Mouse (Mus musculus): Measurements from ENCODE around the gene Antxr1. TPM values are rescaled to one million over a fixed set of nuclear protein-coding genes. Genes with fewer than 3 reads are reported as not detected.

Antxr1 gene
- polyA plus RNA-seq, 1 experiment from 2014 or later, result 29.1 TPM

DNA sequence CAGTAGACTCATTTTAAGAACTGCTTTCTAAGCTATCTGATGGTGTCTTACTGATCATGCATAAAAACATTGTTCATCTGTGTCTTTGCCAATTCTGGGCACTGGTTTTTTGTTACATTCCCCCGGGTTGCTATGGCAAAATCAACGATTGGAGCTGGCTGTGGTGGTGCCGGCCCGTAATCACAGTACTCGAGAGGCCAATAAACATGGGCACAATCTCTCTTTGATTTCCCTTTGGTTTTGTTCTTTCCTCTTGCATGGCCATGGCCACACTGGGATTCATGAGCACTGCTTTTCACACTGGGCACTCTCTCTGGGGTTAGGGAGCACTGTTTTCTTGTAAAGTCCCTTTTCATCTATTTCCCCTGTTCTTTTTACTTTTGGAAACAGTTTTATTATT lies 83.9 kb downstream of the Antxr1 start:
- Histone ChIP-seq H3K9ac (ENCODE audit: low read depth, low read length) (no peak overlapping the region), H3K27ac (replicated peaks; ENCODE audit: low read depth, low read length) (peak overlapping the region; percentile 40; the same call in 1 of the 2 replicates), H3K27me3 (replicated peaks; ENCODE audit: control insufficient read depth, insufficient read depth, low read length) (no peaks in the 10 kb centered on the region), H3K36me3 (ENCODE audit: control insufficient read depth, insufficient read depth, low read length) (peaks cover 30% of the 10 kb centered on the region), H3K4me1 (ENCODE audit: control insufficient read depth, insufficient read depth, low read length) (peaks cover 16% of the 10 kb centered on the region), H3K9me3 (ENCODE audit: control insufficient read depth, low read length) (no peaks in the 10 kb centered on the region), H3K4me2 (ENCODE audit: low read depth, low read length) (no peak overlapping the region), H3K4me3 (ENCODE audit: low read depth, low read length) (no peak overlapping the region)
- DNase-seq (ENCODE audit: low spot score) (no peak), ATAC-seq (ENCODE audit: low read depth) (no peak)
- WGBS, result 58% methylated on average over 5 of the region's 5 CpGs

DNA sequence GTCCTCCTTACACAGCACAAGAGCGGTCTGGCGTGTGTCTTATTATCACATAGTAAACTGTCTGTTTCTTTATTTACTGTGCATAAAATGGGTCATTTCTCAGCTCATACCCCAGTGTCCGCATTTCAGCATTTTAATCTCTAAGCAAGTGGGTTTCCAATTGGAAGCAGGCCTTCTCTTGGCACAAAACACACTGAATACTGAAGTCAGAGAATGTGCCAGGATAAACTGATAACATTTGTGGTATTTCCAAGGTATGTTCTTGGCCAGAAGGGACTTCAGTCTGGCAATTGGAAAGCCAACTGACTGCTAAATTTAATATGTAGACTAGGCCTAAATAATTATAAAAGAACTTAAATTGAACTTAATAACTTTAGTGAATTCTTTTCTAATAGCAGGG lies 84.9 kb downstream of the Antxr1 start:
- DNase-seq (ENCODE audit: low spot score), result peak; percentile 51
- no peak overlapping the region for H3K27ac ChIP-seq (replicated peaks; ENCODE audit: low read depth, low read length)

DNA sequence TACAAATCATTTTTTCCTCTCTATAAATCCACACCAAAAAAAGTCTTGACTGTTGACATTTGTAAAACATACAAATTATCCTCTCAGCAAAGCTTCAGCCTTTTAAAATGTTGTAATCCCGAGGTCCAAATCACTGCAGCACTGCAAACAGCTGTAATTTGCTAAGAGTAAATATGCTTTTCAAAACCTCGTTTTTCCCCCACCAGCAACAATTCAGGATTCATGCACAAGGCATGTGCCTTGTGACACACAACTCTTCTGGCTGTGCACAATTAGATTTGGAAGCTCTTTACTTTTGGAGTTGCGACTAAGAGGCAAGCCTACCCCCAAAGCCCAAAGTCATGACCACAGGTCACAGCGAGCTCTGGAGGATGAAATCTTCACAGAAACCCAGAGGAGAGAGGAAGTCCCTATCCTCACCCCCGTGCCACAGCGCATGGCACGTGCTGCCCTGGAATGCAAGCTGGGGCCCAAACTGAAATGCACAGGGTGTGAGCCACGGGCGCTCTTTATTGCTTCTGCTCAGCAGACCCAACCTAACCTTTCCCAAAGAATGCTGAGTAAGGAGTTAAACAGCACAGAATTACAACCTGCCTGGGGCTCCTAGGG lies 87.3 kb downstream of the Antxr1 start:
- no peak for ATAC-seq (ENCODE audit: low read depth)
- 78% methylated on average over 9 of the region's 9 CpGs for WGBS

More for the DNA sequence above, 84.9 kb downstream of the Antxr1 start:
- no peak for ATAC-seq (ENCODE audit: low read depth)
- no peaks in the 10 kb centered on the region for H3K9me3 ChIP-seq (ENCODE audit: control insufficient read depth, low read length)
- H3K36me3 ChIP-seq (ENCODE audit: control insufficient read depth, insufficient read depth, low read length), result peaks cover 32% of the 10 kb centered on the region
- H3K4me3 ChIP-seq (ENCODE audit: low read depth, low read length), result no peak overlapping the region
- H3K4me2 ChIP-seq (ENCODE audit: low read depth, low read length), result no peak overlapping the region
- H3K27me3 ChIP-seq (replicated peaks; ENCODE audit: control insufficient read depth, insufficient read depth, low read length), result no peaks in the 10 kb centered on the region
- 79% methylated on average over 3 of the region's 3 CpGs for WGBS
- peaks cover 16% of the 10 kb centered on the region for H3K4me1 ChIP-seq (ENCODE audit: control insufficient read depth, insufficient read depth, low read length)
- H3K9ac ChIP-seq (ENCODE audit: low read depth, low read length), result no peak overlapping the region

DNA sequence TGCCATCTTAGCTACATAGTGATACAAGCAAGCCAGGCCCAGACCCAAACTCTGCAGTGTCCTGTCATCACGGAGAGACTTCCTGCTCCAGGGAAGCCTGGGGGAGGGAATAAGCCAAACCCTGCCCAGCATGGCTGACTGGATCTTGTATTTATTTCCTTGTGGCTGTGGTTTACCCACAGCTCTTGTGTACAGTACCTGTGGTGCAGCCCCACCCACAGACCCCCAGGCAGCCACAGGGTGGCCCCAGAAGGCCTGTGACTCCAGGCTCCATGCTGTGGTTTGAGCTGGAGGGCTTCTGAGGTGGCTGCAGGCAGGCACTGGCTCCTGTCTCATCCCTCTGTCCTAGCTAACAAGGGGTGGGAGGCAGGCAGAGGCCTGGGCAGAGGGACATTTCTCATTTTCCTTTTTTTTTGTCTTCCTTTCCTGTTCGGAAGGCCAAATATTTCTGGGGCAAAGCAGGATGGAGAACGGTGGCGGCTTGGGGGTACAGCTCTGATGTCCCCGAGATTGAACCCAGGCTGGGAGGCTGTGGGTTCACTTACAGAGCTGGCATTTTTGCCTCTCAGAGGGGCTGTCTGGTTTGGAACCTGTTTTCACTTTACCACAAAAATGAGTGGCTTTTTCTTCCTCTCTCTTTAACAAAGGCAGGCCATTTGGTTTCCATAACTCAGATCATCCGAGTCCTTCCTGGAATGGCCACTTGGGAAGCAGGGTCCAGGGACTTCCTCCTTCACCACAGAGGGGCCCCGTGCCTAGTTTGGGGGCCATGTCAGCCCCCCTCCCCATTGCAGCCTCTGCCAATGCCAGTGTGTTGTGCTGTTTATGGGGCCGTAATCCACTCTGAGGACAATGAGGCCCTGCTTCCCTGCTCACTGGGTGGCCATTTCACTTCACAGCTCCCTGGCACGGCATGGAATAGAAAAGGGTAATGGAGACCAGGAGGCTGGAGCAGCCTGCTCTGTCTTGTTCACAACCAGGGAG lies 91.2 kb downstream of the Antxr1 start:
- H3K9me3 ChIP-seq (ENCODE audit: control insufficient read depth, low read length), result no peaks in the 10 kb centered on the region
- peaks cover 6% of the 10 kb centered on the region; the same call in 1 of the 2 replicates for H3K4me1 ChIP-seq (ENCODE audit: control insufficient read depth, insufficient read depth, low read length)
- 46% methylated on average over 9 of the region's 9 CpGs for WGBS
- H3K4me2 ChIP-seq (ENCODE audit: low read depth, low read length), result no peak overlapping the region
- H3K36me3 ChIP-seq (ENCODE audit: control insufficient read depth, insufficient read depth, low read length), result peaks cover 46% of the 10 kb centered on the region
- peak; percentile 64 for DNase-seq (ENCODE audit: low spot score)
- no peak overlapping the region for H3K4me3 ChIP-seq (ENCODE audit: low read depth, low read length)
- H3K27ac ChIP-seq (replicated peaks; ENCODE audit: low read depth, low read length), result peak overlapping the region; percentile 28
- no peaks in the 10 kb centered on the region for H3K27me3 ChIP-seq (replicated peaks; ENCODE audit: control insufficient read depth, insufficient read depth, low read length)
- peak; percentile 53 for ATAC-seq (ENCODE audit: low read depth)
- no peak overlapping the region for H3K9ac ChIP-seq (ENCODE audit: low read depth, low read length)

More for the DNA sequence above, 87.3 kb downstream of the Antxr1 start:
- DNase-seq (ENCODE audit: low spot score), result no peak
- Histone ChIP-seq H3K4me2 (ENCODE audit: low read depth, low read length) (no peak overlapping the region), H3K36me3 (ENCODE audit: control insufficient read depth, insufficient read depth, low read length) (peaks cover 26% of the 10 kb centered on the region), H3K4me3 (ENCODE audit: low read depth, low read length) (no peak overlapping the region), H3K4me1 (ENCODE audit: control insufficient read depth, insufficient read depth, low read length) (peaks cover 14% of the 10 kb centered on the region), H3K27me3 (replicated peaks; ENCODE audit: control insufficient read depth, insufficient read depth, low read length) (no peaks in the 10 kb centered on the region), H3K27ac (replicated peaks; ENCODE audit: low read depth, low read length) (no peak overlapping the region), H3K9me3 (ENCODE audit: control insufficient read depth, low read length) (no peaks in the 10 kb centered on the region), H3K9ac (ENCODE audit: low read depth, low read length) (no peak overlapping the region)

DNA sequence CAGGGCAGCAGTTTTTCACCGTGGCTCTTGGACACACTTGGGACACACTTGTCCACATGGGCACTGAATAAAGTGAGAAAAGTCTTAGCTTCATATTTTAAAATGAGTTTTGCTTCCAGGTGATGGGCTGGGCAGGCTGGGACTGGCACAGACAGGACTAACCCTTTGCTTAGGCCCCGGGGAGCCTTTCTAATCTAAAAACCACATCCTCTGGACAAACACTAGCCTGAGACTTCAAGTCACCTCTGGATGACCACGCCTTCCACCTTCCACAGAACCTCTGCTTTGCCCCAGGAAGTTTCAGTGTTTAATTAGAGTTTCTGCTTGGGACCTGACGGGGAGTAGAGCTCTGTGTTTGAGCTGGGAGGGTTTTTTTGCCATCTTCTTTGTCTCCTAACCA lies 98.4 kb downstream of the Antxr1 start:
- no peak for DNase-seq (ENCODE audit: low spot score)
- no peaks in the 10 kb centered on the region for H3K9me3 ChIP-seq (ENCODE audit: control insufficient read depth, low read length)
- WGBS, result 66% methylated on average over 4 of the region's 4 CpGs
- H3K27me3 ChIP-seq (replicated peaks; ENCODE audit: control insufficient read depth, insufficient read depth, low read length), result no peaks in the 10 kb centered on the region
- H3K36me3 ChIP-seq (ENCODE audit: control insufficient read depth, insufficient read depth, low read length), result peaks cover 56% of the 10 kb centered on the region
- no peak overlapping the region for H3K9ac ChIP-seq (ENCODE audit: low read depth, low read length)
- no peak overlapping the region for H3K27ac ChIP-seq (replicated peaks; ENCODE audit: low read depth, low read length)
- H3K4me3 ChIP-seq (ENCODE audit: low read depth, low read length), result no peak overlapping the region
- no peak overlapping the region for H3K4me2 ChIP-seq (ENCODE audit: low read depth, low read length)
- no peak for ATAC-seq (ENCODE audit: low read depth)
- 0 out of 2 replicates have a peak, but pooled peaks cover 4% of the 10 kb centered on the region for H3K4me1 ChIP-seq (ENCODE audit: control insufficient read depth, insufficient read depth, low read length)

DNA sequence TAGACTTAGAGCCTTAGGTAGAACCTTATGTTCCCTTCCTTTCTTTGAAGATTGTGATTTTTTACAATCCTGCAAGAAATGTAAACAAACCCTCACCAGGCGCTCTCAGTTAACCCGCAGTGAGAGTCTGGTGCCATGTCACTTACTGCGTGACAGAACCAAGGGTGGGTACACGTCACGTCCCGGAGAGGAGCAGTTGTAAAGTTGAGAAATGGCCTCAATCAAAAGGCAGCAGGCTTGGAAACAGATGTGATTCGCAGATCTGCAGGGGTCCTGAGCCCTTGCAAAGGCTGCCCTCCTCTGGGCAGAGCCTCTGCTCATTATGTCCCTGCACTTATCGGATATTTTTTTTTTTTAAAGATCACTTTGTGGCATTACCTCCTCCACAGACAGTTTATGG lies 99.6 kb downstream of the Antxr1 start:
- Histone ChIP-seq H3K4me1 (ENCODE audit: control insufficient read depth, insufficient read depth, low read length) (0 out of 2 replicates have a peak, but pooled peaks cover 4% of the 10 kb centered on the region), H3K4me3 (ENCODE audit: low read depth, low read length) (no peak overlapping the region), H3K27me3 (replicated peaks; ENCODE audit: control insufficient read depth, insufficient read depth, low read length) (no peaks in the 10 kb centered on the region), H3K9ac (ENCODE audit: low read depth, low read length) (no peak overlapping the region), H3K27ac (replicated peaks; ENCODE audit: low read depth, low read length) (no peak overlapping the region), H3K36me3 (ENCODE audit: control insufficient read depth, insufficient read depth, low read length) (peaks cover 55% of the 10 kb centered on the region), H3K9me3 (ENCODE audit: control insufficient read depth, low read length) (no peaks in the 10 kb centered on the region), H3K4me2 (ENCODE audit: low read depth, low read length) (no peak overlapping the region)
- ATAC-seq (ENCODE audit: low read depth) (no peak), DNase-seq (ENCODE audit: low spot score) (no peak)
- 48% methylated on average over 8 of the region's 8 CpGs for WGBS

DNA sequence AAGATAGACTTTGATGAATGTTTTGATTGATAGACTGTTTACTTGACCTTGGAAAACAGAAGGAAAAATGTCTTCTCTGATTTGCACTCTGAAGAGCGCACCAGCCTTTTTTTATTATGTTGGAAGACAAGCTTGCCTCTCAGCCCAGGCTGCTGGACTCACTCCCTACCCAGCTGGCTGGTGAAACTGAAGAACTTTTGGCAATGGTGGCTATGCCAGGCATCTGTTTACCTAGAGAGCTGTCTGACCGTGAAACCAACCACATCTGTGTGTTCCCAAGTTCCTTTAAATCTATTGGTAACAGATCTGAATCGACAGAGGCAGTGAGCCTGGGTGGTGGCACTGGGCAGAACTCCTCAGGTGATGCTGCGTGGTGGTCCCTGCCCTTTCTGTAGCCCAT lies 102.5 kb downstream of the Antxr1 start:
- ATAC-seq (ENCODE audit: low read depth) (no peak), DNase-seq (ENCODE audit: low spot score) (peak; percentile 59)
- WGBS, result 70% methylated on average over 4 of the region's 4 CpGs
- H3K27me3 ChIP-seq (replicated peaks; ENCODE audit: control insufficient read depth, insufficient read depth, low read length), result no peaks in the 10 kb centered on the region
- H3K9ac ChIP-seq (ENCODE audit: low read depth, low read length), result no peak overlapping the region
- no peak overlapping the region for H3K4me3 ChIP-seq (ENCODE audit: low read depth, low read length)
- H3K36me3 ChIP-seq (ENCODE audit: control insufficient read depth, insufficient read depth, low read length), result peaks cover 49% of the 10 kb centered on the region
- H3K27ac ChIP-seq (replicated peaks; ENCODE audit: low read depth, low read length), result no peak overlapping the region
- no peak overlapping the region for H3K4me2 ChIP-seq (ENCODE audit: low read depth, low read length)
- H3K4me1 ChIP-seq (ENCODE audit: control insufficient read depth, insufficient read depth, low read length), result 0 out of 2 replicates have a peak, but pooled peaks cover 4% of the 10 kb centered on the region
- peaks cover 9% of the 10 kb centered on the region; the same call in 1 of the 2 replicates for H3K9me3 ChIP-seq (ENCODE audit: control insufficient read depth, low read length)

DNA sequence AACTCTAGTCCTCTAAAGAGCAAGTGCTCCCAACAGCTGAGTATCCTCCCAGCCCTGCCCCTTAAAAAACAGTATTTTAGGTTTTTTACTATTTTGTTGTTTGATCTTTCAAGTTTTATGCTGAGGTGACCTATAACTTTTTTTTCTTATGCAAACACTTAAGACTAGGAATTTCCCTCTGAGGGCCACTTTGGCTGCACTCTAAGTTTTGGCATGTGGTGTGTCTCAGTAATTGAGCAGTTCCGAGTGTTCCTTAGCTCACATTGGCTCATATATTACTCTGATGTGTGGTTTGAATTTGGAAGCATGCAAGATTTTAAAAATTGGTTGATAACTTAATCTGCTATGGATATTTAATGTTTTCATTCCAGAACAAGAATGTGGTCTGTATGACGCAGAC lies 105.6 kb downstream of the Antxr1 start:
- ATAC-seq (ENCODE audit: low read depth), result no peak
- 90% methylated on average over 2 of the region's 2 CpGs for WGBS

More for the DNA sequence above, 105.6 kb downstream of the Antxr1 start:
- no peak overlapping the region for H3K27ac ChIP-seq (replicated peaks; ENCODE audit: low read depth, low read length)
- H3K27me3 ChIP-seq (replicated peaks; ENCODE audit: control insufficient read depth, insufficient read depth, low read length), result no peaks in the 10 kb centered on the region
- no peak overlapping the region for H3K4me3 ChIP-seq (ENCODE audit: low read depth, low read length)
- no peak overlapping the region for H3K9ac ChIP-seq (ENCODE audit: low read depth, low read length)
- no peak overlapping the region for H3K4me2 ChIP-seq (ENCODE audit: low read depth, low read length)
- H3K4me1 ChIP-seq (ENCODE audit: control insufficient read depth, insufficient read depth, low read length), result peaks cover 9% of the 10 kb centered on the region
- no peak for DNase-seq (ENCODE audit: low spot score)
- peaks cover 42% of the 10 kb centered on the region for H3K36me3 ChIP-seq (ENCODE audit: control insufficient read depth, insufficient read depth, low read length)
- H3K9me3 ChIP-seq (ENCODE audit: control insufficient read depth, low read length), result peaks cover 9% of the 10 kb centered on the region; the same call in 1 of the 2 replicates
